Mouse (Mus musculus) ES-E14 (cell line): ENCODE measurements around the gene Gm13279.
"Not testable (repeated sequence)": the region's sequence is repeated elsewhere in the genome, so short reads cannot be mapped to it uniquely, and the experiment has no call there.

Experiments
- CHD2 ChIP-seq: IDR thresholded peaks from 2 replicates; pipeline ENCODE4 v1.6.1; 2014; ENCODE audit warnings: mild to moderate bottlenecking, low read depth, low read length, inconsistent platforms
- HCFC1 ChIP-seq: IDR thresholded peaks from 2 replicates; pipeline ENCODE4 v1.6.1; 2012; ENCODE audit warnings: low read length, inconsistent platforms, borderline replicate concordance; ENCODE audit not compliant: insufficient read depth
- MAFK ChIP-seq: IDR thresholded peaks from 2 replicates; pipeline ENCODE4 v1.6.1; 2014; ENCODE audit warnings: mild to moderate bottlenecking, low read depth, low read length, inconsistent platforms; ENCODE audit not compliant: insufficient read depth
- ZC3H11A ChIP-seq: IDR thresholded peaks from 2 replicates; pipeline ENCODE4 v1.6.1; 2012; ENCODE audit warnings: low read depth, mild to moderate bottlenecking, inconsistent platforms, low read length, borderline replicate concordance
- ZNF384 ChIP-seq: IDR thresholded peaks from 2 replicates; pipeline ENCODE4 v1.6.1; 2012; ENCODE audit warnings: low read depth, low read length, inconsistent platforms

GRCm38 (mm10) chr4:88791250-88791649 lies 5.9 kb upstream of the Gm13279 start, which contains the start of gene Gm13278:
- TF ChIP-seq ZC3H11A, HCFC1, CHD2, MAFK, ZNF384: not testable (repeated sequence)
